Mouse (Mus musculus) brain, embryonic 14.5 days (tissue): ENCODE measurements around the gene Daglb.

Experiments
- CTCF ChIP-seq: fragments of 200-500 bp; IDR thresholded peaks from 2 replicates; pipeline ENCODE4 v1.5.1; 2012; ENCODE audit warnings: inconsistent platforms, mild to moderate bottlenecking, moderate library complexity, borderline replicate concordance; ENCODE audit not compliant: insufficient read depth, insufficient read length; ENCODE audit errors: extremely low read depth
- POLR2A ChIP-seq: fragments of 200-500 bp; IDR thresholded peaks from 2 replicates; pipeline ENCODE4 v1.6.1; 2012; ENCODE audit warnings: mild to moderate bottlenecking, inconsistent platforms, borderline replicate concordance; ENCODE audit not compliant: poor library complexity, insufficient read depth, insufficient read length, severe bottlenecking; ENCODE audit errors: extremely low read depth

DNA sequence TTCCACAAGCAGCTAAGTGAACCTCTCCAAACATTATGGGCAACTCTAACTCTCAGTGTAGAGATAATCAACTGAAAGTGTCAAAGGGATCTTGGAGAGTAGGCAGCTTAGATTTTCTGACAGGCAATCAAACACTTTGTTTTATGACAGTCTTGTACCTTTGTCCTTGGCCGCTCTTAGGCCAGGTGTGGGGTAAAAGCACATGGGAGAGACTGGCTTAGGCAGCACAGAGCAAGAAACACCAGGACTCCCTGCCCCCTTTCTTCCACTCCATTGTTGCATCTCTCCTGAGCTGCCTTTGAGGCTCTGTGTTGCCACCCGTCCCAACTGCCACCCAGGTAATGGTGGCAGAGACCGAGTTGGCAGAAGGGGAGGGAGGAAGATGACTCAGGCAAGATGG lies 23.1 kb upstream of the Daglb start:
- TF ChIP-seq POLR2A, result no peak
- no peak for TF ChIP-seq CTCF
